Mouse (Mus musculus) MEL (cell line): ENCODE data around the gene Gapdh.

Source experiments
- CTCF ChIP-seq, 3 experiments: IDR thresholded peaks in 2 of 3; conservative IDR thresholded peaks in 1 of 3; 2 replicates each; pipeline ENCODE4 v1.5.1; 2011 to 2012; ENCODE audit warnings: low read length in 3 of 3, low read depth in 2 of 3, mild to moderate bottlenecking in 2 of 3, improper control_type of control experiment in 1 of 3, inconsistent platforms in 1 of 3, mixed read lengths in 1 of 3, moderate library complexity in 1 of 3; ENCODE audit not compliant: control insufficient read depth in 1 of 3, insufficient read depth in 1 of 3, poor library complexity in 1 of 3, severe bottlenecking in 1 of 3
- GABPA ChIP-seq: IDR thresholded peaks from 2 replicates; pipeline ENCODE4 v1.6.1; 2012; ENCODE audit warnings: low read depth, mild to moderate bottlenecking, inconsistent platforms, low read length, improper control_type of control experiment, moderate library complexity
- GATA1 ChIP-seq: IDR thresholded peaks from 2 replicates; pipeline ENCODE4 v1.6.1; 2011; ENCODE audit warnings: low read depth, low read length, improper control_type of control experiment
- POLR2A ChIP-seq, 2 experiments: IDR thresholded peaks; 2 replicates each; pipeline ENCODE4 v1.6.1; 2011 to 2012; ENCODE audit warnings: low read length in 2 of 2, mild to moderate bottlenecking in 2 of 2, control low read depth in 1 of 2, improper control_type of control experiment in 1 of 2, low read depth in 1 of 2, moderate library complexity in 1 of 2; ENCODE audit not compliant: control insufficient read depth in 1 of 2, insufficient read depth in 1 of 2, poor library complexity in 1 of 2
- POLR2AphosphoS5 ChIP-seq: IDR thresholded peaks from 2 replicates; pipeline ENCODE4 v1.6.1; 2012; ENCODE audit warnings: low read depth, borderline replicate concordance, mild to moderate bottlenecking, inconsistent platforms, low read length, moderate library complexity, mixed read lengths
- RAD21 ChIP-seq: IDR thresholded peaks from 2 replicates; pipeline ENCODE4 v1.6.1; 2011; ENCODE audit warnings: mild to moderate bottlenecking, low read depth, low read length, improper control_type of control experiment
- SIN3A ChIP-seq: IDR thresholded peaks from 2 replicates; pipeline ENCODE4 v1.6.1; 2012; ENCODE audit warnings: low read length, improper control_type of control experiment, inconsistent platforms
- TAL1 ChIP-seq: IDR thresholded peaks from 2 replicates; pipeline ENCODE4 v1.6.1; 2012; ENCODE audit warnings: mild to moderate bottlenecking, inconsistent platforms, low read length, moderate library complexity, mixed read lengths
- TCF12 ChIP-seq: IDR thresholded peaks from 2 replicates; pipeline ENCODE4 v1.6.1; 2014; ENCODE audit warnings: low read depth, mild to moderate bottlenecking, inconsistent platforms, low read length, improper control_type of control experiment, moderate library complexity
- UBTF ChIP-seq: IDR thresholded peaks from 2 replicates; pipeline ENCODE4 v1.6.1; 2012; ENCODE audit warnings: low read depth, mild to moderate bottlenecking, inconsistent platforms, low read length, improper control_type of control experiment, moderate library complexity, borderline replicate concordance; ENCODE audit not compliant: insufficient read depth
- ZNF384 ChIP-seq: IDR thresholded peaks from 2 replicates; pipeline ENCODE4 v1.6.1; 2012; ENCODE audit warnings: low read depth, mild to moderate bottlenecking, inconsistent platforms, low read length, improper control_type of control experiment

- TF ChIP-seq CTCF (IDR thresholded peaks at IDR 0.05 in 2 of 3, conservative IDR thresholded peaks at IDR 0.05 in 1 of 3; ENCODE audit: control insufficient read depth in 1 of 3, insufficient read depth in 1 of 3, low read depth in 2 of 3, low read length in 3 of 3, poor library complexity in 1 of 3, severe bottlenecking in 1 of 3) (no peak), RAD21 (no peak), POLR2A (IDR thresholded peaks at IDR 0.05; ENCODE audit: control insufficient read depth in 1 of 2, insufficient read depth in 1 of 2, low read depth in 1 of 2, low read length in 2 of 2, poor library complexity in 1 of 2) (peak; percentile 61 to 64; a peak in 3 of 4 replicates), GABPA (no peak), TCF12 (no peak), TAL1 (no peak), GATA1 (no peak), UBTF (no peak), ZNF384 (no peak), SIN3A (no peak; the same call in 1 of the 2 replicates), POLR2AphosphoS5 (no peak)
These were observed 25.9 kb upstream of the Gapdh start for GRCm38 (mm10) chr6:125192016-125192714.
